Mouse (Mus musculus) v-Abl transformed pro-B cells (cell line): ENCODE measurements at regions not wholly inside any gene's neighbourhood (a gene's known extent, or its start where the extent isn't known, plus 50 kb on each side); places are given as distances from the start of the nearest gene placed in this dataset.

ENCODE experiments used
- in situ Hi-C, 2 experiments: fragments of 400-800 bp; cut with MboI; formaldehyde crosslinking; loops; one replicate each; pipeline ENCODE4 v1.15.1; 2025; ENCODE audit not compliant: unreplicated experiment in 2 of 2

DNA sequence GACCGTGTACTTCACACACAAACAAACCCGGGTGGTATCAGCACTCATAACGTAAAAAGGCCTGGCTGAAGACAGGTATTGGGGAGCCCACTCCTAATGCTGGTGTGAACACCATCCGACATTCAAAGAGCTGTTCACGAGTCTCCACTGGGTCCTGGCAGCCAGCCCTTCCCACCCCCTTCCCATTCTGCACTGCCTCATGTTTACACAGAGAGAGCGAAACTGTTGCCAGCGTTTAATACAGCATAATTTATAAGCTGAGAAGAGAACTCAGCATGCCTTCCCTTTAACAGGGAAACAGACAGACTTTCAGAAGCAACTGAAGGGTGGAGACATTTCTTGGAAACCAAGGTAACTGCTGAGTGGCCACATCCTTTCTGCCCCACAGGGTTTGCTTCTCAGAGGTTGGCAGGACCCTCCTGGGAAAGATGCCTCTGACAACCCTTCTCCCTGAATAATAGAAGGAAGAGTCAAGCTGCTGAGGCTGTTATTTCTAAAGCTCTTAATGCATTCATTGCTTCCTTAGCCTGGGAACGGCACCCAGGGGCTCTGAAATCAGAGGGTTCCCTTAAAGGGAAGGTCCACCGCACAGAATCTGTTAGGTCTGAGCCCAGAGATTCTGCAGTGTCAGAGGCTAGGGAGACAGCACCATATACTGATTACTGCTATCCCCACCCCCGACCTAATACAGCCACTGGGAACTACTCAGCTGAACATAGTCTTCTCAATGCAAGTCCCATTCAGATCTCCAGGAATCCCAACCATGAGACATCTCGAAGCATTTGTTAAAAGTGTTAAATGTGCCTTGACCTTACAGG lies 412.4 kb upstream of the Id4 start:
- in situ Hi-C loops, result no loop called here

DNA sequence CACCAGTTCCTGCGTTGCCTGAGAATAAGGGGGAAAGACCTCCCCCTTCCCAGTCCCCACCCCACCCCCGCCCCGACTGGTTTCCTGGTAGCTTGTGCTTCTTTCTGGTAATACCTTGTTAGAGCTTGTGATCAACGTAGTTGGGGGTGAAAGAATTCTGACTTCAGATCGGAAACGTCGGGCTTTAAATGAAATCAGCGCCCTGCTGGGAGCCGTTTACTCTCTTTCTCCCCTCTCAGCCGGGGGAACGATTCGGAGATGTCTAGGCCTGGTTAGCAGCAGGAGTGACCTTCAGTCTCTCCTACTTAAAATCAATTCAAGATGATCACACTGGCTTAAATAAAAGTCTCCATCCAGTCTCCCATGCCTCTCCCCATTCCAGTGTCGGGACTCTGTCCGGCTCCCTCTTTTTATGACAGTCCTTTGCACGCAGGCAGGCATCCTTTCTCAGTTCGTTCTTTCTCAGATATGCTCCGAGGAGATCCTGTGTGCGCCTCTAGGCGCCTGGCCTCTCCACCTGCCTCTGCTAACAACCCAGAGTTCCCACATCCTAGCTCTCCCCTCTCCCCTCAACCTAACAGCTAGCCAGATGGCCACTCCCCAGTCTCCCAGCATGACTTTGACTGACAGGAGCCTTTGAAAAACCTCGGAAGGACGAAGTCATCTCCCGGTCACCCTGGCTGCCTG lies 405.5 kb upstream of the Id4 start:
- in situ Hi-C loops, result no loop called here

DNA sequence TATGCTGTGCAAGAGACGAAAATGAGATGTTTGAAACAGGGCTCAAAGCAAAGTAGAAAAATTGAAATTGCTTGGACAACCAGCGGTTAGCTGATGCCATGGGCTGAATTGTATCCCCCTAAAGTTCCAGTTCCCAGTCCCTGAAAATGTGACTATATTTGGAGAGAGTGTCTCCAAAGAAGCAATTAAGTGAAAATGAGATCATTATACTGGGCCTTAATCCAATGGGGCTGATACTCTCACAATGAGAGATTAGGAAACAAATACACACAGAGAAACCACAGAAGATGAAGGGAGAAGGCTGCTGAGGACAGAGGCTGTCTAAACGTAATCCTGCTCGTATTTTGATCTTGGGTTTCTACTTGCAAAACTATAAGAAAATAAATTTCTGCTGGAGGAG lies 402.1 kb upstream of the Id4 start:
- in situ Hi-C loops, result no loop called here

DNA sequence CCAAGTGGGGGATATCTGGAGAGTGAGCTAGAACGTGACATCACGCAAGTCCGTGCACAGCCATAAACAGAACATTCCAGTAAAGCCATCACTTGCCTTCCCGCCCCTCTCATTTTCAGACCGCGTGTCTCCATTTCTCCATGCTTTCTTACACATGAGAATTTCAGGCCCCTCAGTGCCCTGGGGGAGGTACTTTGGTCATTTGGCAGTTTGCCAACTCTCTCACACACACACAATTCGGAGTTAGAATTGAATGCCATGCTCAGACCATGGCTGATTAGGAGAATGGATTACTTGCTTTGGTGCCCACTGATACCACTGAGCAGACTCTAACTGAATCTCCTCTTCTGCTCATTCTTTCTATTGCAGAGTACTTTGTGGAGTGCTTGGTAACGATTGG lies 400.7 kb upstream of the Id4 start:
- in situ Hi-C loops, result no loop called here

DNA sequence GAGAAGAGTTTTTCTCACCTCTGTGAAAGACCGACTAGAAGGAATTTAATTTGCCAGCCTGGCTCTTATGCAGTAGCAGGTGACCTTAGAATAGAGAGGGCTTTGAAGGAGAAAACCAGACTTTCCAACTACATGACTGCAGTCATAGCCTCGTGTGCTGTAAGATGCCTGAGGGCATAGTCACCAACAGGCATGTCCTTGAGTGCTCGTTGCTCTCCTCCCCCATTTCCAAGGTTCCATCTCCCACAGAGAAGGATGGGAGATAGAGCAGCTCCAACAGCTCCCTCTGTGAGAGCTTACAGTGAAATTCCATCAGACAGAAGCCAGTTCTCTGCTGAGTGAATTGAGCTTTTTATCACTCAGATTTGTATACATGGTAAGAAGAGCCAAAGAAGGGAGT lies 398.1 kb upstream of the Id4 start:
- in situ Hi-C loops, result no loop called here

DNA sequence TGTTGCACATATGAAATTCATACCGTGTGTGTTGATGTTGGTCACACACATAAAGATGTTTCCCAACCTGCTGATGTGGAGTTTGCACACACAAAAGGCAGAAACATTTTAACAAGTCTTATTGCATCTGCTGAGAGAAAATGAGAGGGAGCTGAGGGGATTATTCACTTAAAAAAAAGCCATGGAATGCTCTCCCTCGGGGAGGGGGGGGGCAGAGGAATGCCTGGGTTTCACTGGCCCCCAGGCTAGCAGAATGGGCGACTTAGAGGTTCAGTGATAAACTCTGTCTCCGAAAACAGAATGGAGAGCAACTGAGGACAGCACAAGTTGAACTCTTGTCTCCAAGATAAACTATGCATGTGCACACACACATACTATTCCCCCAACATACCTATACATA lies 392.4 kb upstream of the Id4 start:
- in situ Hi-C loops, result no loop called here

DNA sequence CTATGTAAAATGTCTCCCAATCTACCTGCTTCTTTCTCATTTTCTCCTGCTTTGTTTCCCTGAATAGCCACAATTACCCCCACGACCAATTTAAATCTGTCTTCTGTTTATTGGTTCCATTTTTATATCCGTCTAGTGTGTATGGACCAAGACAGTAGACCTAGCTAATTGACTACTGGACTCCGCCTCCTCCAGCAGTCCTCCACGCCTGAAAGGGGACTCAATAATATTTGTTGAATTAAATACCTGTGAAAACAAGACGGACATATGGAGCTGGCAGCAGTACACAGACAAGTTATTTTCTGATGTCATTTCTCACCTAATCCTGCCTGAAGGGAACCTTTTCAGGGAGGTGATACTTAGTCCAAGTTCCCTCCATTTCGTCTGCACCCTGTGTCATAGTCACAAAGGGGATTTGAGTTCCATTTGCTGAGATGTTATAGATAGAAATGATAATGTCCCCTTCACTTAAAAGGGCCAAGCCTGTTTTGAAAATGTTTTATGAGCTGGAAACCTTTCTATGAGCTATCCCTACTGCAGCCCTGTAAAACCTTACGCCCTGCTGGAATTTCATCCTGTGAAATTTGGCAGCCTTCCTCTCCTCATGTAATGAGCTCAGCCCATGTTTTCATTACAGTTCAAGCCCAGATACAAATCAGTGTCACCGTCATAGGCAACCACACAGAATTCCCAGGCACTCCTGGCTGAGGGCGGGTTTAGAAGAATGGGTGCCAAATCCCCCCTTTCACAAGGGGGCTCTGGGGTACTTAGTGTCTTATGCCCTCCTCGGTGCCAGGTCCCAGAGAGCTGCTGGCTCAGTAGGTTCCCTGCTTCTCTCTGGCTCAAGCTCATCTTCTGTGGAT lies 391.1 kb upstream of the Id4 start:
- in situ Hi-C loops, result no loop called here

DNA sequence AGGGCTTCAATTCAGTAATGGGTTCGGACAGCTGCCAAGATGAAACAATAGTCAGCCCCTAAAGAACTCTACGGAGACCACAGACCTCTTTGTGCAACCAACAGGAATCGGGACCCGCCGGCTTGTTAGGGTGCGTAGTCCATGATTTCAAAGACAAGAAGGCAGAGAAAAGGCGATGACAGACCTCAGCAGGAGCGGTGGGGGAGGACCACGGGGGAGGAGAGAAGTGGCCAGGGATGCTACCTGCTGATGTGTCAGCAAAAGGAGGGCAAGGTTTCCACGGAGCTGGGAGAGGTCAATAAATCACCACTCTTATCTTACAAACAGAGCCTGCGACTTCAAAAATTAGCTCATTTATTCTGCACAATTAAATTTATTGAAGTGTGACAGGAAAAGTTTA lies 388.4 kb upstream of the Id4 start:
- in situ Hi-C loops, result no loop called here

DNA sequence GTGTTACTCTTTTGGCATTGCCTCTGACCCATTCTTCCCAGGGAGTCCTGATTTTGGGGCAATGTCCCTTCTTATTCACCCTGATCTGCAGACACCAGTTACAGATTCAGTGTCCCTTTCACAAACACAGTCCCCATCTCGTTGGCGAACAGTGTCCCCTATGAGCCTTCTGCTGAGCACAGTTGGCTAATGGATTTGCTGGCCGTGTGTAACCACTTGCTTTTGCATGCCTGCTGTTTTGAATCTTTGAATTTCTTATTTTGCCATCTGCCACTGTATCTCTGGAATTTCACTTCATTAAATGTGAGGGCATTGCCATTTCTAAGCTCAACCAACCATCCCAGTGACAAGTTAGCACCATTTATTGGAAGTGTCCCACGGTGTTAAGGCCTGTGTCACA lies 368.5 kb upstream of the Id4 start:
- in situ Hi-C loops, result no loop called here

DNA sequence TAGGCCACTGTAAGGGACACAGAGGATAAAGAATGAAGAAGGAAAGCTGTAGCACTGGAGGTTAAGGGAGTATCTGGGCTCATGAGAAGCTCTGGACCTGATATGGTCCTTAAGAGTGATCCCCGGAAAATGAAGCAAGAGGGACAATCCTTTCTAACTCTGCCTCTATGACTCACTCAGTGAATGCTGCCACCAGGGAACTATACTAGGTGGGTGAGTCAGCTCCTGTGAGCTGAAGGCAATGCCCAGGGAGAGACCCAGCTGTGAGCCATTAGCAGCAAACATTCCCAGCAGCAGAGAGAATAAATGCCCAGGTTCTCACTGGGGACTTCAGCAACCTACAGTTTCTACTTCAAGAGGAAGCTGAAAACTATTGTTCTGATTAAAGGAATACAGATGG lies 366.7 kb upstream of the Id4 start:
- in situ Hi-C loops, result no loop called here

DNA sequence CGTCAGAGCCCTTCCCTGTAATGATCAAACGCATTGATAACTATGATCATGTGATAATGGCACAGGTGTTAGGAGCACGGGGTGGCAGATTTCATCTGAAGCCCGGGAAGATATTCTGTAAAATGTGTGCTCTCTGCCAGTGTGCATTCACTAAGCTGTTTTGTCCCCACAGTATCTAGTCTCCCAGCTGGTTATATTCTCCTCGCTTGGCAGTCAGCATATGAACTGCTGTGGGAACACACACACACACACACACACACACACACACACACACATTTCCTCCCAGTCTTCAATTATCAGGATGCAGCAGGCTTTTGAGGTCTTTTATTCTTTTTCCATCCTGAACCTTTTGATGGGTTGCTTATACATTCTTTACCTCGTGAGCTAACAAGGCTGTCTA lies 365.8 kb upstream of the Id4 start:
- in situ Hi-C loops, result no loop called here

DNA sequence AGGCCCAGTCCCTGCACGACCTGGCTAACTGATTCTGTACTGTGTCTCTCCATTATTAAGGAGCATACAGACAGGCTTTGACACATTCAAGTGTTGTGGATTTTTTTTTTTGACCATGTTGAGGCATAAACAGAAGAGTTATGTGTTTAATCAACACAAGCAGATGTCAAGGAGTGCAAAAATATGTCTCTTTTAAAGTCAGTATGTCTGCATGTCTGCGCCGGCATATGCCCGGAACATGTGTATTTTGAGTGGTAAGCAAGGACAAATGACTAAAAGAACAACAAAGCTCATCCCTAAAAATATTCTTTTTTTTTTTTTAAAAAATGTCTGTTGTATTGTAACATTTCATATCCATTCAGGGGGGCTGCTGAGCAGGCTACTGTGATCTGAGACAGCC lies 364.4 kb upstream of the Id4 start:
- in situ Hi-C loops, result no loop called here

DNA sequence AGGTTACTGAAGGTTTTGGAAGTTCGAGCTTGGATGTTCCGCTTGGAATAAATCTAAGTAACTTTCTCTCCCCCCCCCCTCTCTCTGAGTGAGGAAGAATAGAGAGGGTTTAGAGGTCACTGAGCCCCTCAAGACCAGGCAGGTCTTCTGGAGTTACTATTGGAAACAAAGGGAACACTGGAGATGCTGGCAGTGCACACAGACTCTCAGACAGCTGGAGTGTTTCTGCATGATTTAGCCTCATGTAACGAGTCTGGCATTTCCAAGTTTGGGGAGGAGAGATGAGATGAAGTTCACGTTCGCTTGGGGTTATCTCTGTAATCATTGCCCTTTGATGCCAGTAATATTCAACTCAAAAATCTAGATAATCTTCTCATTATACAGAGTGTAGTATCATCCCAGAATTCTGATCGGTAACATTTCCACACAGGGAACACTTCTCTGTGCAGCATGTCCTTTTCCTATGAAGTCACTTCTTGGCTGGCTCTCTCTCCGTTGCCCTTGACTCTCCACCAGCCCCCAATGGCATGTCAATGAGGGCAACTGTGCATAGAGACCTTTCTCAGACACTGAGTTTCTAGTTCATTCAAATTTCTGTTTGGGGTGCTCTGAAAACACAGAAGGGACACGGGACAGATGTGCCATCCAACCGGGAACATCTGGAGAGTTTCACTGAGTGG lies 351.0 kb upstream of the Id4 start:
- in situ Hi-C loops, result no loop called here

DNA sequence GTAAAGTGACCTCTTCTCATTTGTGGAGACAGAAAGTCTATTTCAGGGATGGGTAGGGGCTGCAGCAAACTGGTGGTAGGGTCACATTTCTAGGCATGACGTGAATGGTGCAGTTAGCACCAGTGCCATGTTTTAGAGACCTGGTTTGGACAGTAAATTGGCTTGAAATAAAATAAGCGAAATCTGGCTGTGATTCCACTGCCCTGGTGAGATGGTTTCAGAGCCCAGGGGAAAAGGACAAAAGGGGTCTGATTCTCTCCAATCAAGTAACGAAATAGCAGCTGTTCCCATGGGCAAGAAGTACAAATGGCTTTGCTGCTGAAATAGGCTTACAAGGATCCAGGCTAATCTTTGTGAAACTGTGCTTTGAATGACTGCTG lies 350.5 kb upstream of the Id4 start:
- in situ Hi-C loops, result no loop called here

DNA sequence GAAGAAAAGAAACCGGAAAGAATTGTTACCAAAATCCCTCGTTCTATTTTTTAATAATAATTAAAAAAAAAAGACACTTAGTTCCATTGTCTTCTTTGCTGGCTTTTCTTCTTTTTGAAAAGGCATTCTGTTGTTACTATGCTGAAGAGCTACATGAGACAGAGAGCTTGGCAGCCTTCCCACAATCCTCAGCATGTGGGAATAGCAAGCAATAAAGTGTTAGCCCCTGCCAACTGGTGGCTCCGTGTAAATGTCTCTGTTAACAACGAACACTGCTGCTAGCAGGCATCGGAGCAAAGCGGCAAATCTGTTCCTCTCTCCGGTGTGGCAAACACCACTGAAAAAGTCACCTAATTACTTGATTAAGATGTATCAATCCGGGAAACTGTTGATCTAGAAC lies 344.6 kb upstream of the Id4 start:
- in situ Hi-C loops, result no loop called here

DNA sequence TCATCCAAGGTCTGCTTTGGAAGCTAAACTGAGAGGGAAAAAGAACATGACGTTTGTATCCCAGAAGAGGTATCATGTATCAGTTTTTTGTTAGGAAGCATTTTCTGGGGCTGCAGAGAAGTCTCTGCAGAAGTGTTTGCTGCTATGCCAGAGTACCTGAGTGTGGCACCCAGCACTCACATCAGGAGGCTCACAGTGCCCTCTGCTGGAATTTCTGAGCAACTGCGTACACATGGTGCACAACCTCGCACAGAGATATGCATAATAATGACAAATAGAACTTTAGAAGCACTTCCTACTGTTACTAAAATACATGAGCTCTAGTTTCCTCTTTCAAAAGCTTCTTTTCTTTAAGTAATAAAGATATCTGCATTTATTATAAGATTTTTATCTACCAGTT lies 343.7 kb upstream of the Id4 start:
- in situ Hi-C loops, result no loop called here

DNA sequence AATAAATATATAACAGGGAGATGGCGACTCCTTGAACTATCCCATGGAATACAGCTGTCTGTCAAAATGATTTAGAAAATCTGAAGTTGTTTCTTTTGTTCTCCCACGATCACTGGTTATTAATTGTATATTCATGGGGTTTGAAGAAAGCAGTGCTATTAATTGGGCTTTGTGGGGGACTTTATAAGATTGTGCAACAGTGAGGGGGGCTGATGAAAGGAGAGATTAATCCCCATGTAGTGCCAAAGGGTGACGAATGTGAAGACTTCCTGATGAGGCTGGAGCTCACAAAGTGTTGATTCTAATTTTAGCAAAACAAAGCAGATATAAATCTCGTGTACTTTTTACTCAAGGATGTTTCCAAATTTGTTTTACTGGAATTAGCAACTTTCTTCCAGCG lies 340.0 kb upstream of the Id4 start:
- in situ Hi-C loops, result no loop called here

DNA sequence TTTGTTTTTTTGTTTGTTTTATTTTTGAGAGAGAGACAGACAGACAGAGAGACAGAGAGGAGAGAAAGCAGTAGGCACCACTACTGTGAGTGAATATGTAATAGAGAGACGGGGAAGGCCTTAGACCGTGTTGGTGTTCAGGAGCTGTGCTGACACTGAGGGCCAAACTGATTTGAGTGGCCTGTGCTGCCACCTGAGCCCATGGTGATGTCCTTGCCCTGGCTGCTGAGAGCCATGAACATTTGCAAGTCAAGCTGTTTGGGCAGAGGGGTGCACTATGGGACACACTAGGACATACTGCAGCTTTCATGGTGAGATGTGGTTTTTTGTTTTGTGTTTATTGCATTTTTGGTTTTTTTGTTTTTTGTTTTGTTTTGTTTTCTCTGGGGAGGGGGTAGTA lies 320.3 kb upstream of the Id4 start:
- in situ Hi-C loops, result no loop called here

DNA sequence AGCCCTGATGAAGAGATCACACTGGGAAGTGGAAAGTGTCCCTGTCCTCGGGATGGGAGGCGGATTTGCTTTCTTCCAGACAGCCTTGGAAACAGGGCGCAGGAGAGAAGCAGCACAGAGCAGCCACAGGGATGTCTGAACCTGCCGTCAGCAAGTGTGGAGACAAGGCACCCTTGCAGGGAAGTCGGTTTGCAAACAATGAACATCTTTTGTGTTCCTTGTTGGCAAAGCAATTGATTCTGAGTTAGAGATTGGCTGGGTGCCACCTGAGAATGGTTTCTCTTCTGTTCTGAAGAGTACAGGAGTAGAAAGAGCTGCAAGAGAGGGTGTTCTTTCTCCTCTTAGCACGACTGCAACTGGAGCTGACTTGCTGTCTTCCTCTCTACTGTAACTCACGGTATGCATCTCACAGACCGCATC lies 318.6 kb upstream of the Id4 start:
- in situ Hi-C loops, result no loop called here

DNA sequence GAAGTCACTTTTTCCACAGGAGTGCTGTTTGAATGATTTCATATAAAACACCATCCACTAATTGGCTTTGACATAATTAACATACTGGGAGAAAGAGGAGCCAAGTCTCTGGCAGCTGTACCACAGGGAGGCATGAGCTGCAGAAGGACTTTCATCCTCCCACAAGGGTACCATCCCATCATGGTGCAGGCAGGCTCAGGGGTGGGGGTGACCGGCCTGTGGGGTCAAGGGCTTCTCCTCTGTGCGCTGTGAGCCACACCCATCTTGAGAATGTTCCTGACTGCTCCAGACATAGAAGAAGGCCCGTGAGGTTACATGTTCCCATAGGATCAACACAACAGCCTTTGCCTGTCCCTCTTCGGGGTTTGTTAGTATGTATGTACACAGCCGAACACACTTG lies 317.4 kb upstream of the Id4 start:
- in situ Hi-C loops, result no loop called here
